Mouse (Mus musculus) colon, adult 2 months (tissue): ENCODE results near the gene Zfp160. TPM values are rescaled to one million over a fixed set of nuclear protein-coding genes. Genes with fewer than 3 reads are reported as not detected.

Source experiments
- polyA plus RNA-seq: library from polyadenylated mRNA; depleted of rRNA; stranded (reverse); fragments of >200 nt; gene quantifications from 2 replicates; pipeline ENCODE4 v1.2.3, GENCODE M21; 2012; rRNA removed

Zfp160 gene
- polyA plus RNA-seq: 1.3 and 1.7 TPM in 2 replicates

GRCm38 (mm10) chr17:21008382-21009331 is at the start of gene Zfp160:
TSS of gene Zfp160 (plus strand) at chr17:21008903.

GRCm38 (mm10) chr17:20996364-20996763 is 12.3 kb upstream of the Zfp160 start, which contains the start of gene Vmn1r233:
TSS of gene Vmn1r233 (minus strand) at chr17:20996464.

Other genes with a start within 250 kb of the Zfp160 start
- gene Vmn1r228, start 222.7 kb upstream of the Zfp160 start, polyA plus RNA-seq: not detected in 2 replicates
- gene Vmn1r229, start 197.3 kb upstream of the Zfp160 start, polyA plus RNA-seq: not detected in 2 replicates
- not detected in 2 replicates for gene Vmn1r230, start 168.5 kb upstream of the Zfp160 start, polyA plus RNA-seq
- gene Vmn1r231, start 103.8 kb upstream of the Zfp160 start, polyA plus RNA-seq: not detected in 2 replicates
- not detected in 2 replicates for gene Vmn1r232, start 89.2 kb upstream of the Zfp160 start, polyA plus RNA-seq
- gene Ppp2r1a, start 63.6 kb upstream of the Zfp160 start, polyA plus RNA-seq: 196 and 197 TPM in 2 replicates
- gene Vmn1r233, start 12.4 kb upstream of the Zfp160 start, polyA plus RNA-seq: not detected in 2 replicates
- not detected in 2 replicates for gene Vmn1r234, start 217.2 kb downstream of the Zfp160 start, polyA plus RNA-seq
- not detected in 2 replicates for gene Vmn1r235, start 247.5 kb downstream of the Zfp160 start, polyA plus RNA-seq